Mouse (Mus musculus): ENCODE measurements around the gene Hoxb4. TPM values are rescaled to one million over a fixed set of nuclear protein-coding genes. Genes with fewer than 3 reads are reported as not detected.

The Hoxb4 gene
- polyA plus RNA-seq, 1 experiment from 2014 or later = 3.6 TPM

- Histone ChIP-seq H3K4me1 (replicated peaks; ENCODE audit: insufficient read depth, low read length) (peaks cover 56% of the 10 kb centered on the region), H3K9me3 (replicated peaks; ENCODE audit: low read length) (no peaks in the 10 kb centered on the region), H3K9ac (ENCODE audit: low read depth, low read length) (peak overlapping the region; percentile 55), H3K36me3 (ENCODE audit: insufficient read depth, low read length) (peaks cover 20% of the 10 kb centered on the region), H3K4me3 (replicated peaks; ENCODE audit: low read depth, low read length) (peak overlapping the region; percentile 25), H3K27ac (peak overlapping the region; percentile 95), H3K27me3 (ENCODE audit: insufficient read depth, low read length) (no peaks in the 10 kb centered on the region), H3K4me2 (ENCODE audit: low read length) (peak overlapping the region; percentile 82)
- WGBS = 10% methylated on average over 50 of the region's 56 CpGs
- ATAC-seq (replicated peaks; ENCODE audit: low FRiP score, low read depth) = no peak
- peak; percentile 63 for DNase-seq (ENCODE audit: low spot score)
- TF ChIP-seq CTCF (IDR thresholded peaks at IDR 0.05; ENCODE audit: low read depth) = no peak
These were observed 27.3 kb downstream of the Hoxb4 start for GRCm38 (mm10) chr11:96345220-96345892.

- peaks cover 62% of the 10 kb centered on the region for H3K4me1 ChIP-seq (replicated peaks; ENCODE audit: insufficient read depth, low read length)
- peak; percentile 56 for DNase-seq (ENCODE audit: low spot score)
- ATAC-seq (replicated peaks; ENCODE audit: low FRiP score, low read depth) = peak; percentile 29; the same call in 1 of the 2 replicates
These were observed 28.1 kb downstream of the Hoxb4 start for GRCm38 (mm10) chr11:96345893-96346806.

GRCm38 (mm10) chr11:96346916-96347520, 29.0 kb downstream of the Hoxb4 start:
- H3K4me1 ChIP-seq (replicated peaks; ENCODE audit: insufficient read depth, low read length) = peaks cover 57% of the 10 kb centered on the region
- no peaks in the 10 kb centered on the region for H3K9me3 ChIP-seq (replicated peaks; ENCODE audit: low read length)
- DNase-seq (ENCODE audit: low spot score) (peak; percentile 54), ATAC-seq (replicated peaks; ENCODE audit: low FRiP score, low read depth) (no peak)
- H3K4me2 ChIP-seq (ENCODE audit: low read length) = peak overlapping the region; percentile 82
- no peaks in the 10 kb centered on the region for H3K27me3 ChIP-seq (ENCODE audit: insufficient read depth, low read length)
- H3K4me3 ChIP-seq (replicated peaks; ENCODE audit: low read depth, low read length) = no peak overlapping the region
- H3K36me3 ChIP-seq (ENCODE audit: insufficient read depth, low read length) = peaks cover 20% of the 10 kb centered on the region
- peak overlapping the region; percentile 95 for H3K27ac ChIP-seq
- WGBS = 39% methylated on average over 5 of the region's 5 CpGs
- no peak for TF ChIP-seq CTCF (IDR thresholded peaks at IDR 0.05; ENCODE audit: low read depth)
- H3K9ac ChIP-seq (ENCODE audit: low read depth, low read length) = peak overlapping the region; percentile 55; the same call in 1 of the 2 replicates

More at GRCm38 (mm10) chr11:96345893-96346806, 28.1 kb downstream of the Hoxb4 start:
- Histone ChIP-seq H3K27ac (peak overlapping the region; percentile 95), H3K9ac (ENCODE audit: low read depth, low read length) (peak overlapping the region; percentile 55), H3K27me3 (ENCODE audit: insufficient read depth, low read length) (no peaks in the 10 kb centered on the region), H3K9me3 (replicated peaks; ENCODE audit: low read length) (no peaks in the 10 kb centered on the region), H3K4me3 (replicated peaks; ENCODE audit: low read depth, low read length) (peak overlapping the region; percentile 25), H3K36me3 (ENCODE audit: insufficient read depth, low read length) (peaks cover 20% of the 10 kb centered on the region), H3K4me2 (ENCODE audit: low read length) (peak overlapping the region; percentile 82)
- TF ChIP-seq CTCF (IDR thresholded peaks at IDR 0.05; ENCODE audit: low read depth) = peak; percentile 40
- WGBS = 19% methylated on average over 45 of the region's 45 CpGs

- TF ChIP-seq CTCF (IDR thresholded peaks at IDR 0.05; ENCODE audit: low read depth) = no peak
- Histone ChIP-seq H3K27me3 (ENCODE audit: insufficient read depth, low read length) (no peaks in the 10 kb centered on the region), H3K4me2 (ENCODE audit: low read length) (peak overlapping the region; percentile 49), H3K27ac (peak overlapping the region; percentile 98), H3K4me3 (replicated peaks; ENCODE audit: low read depth, low read length) (no peak overlapping the region), H3K9me3 (replicated peaks; ENCODE audit: low read length) (no peaks in the 10 kb centered on the region), H3K4me1 (replicated peaks; ENCODE audit: insufficient read depth, low read length) (peaks cover 57% of the 10 kb centered on the region), H3K36me3 (ENCODE audit: insufficient read depth, low read length) (peaks cover 20% of the 10 kb centered on the region), H3K9ac (ENCODE audit: low read depth, low read length) (no peak overlapping the region)
- DNase-seq (ENCODE audit: low spot score) = peak; percentile 64
- no peak for ATAC-seq (replicated peaks; ENCODE audit: low FRiP score, low read depth)
- WGBS = 12% methylated on average over 4 of the region's 4 CpGs
These were observed 29.6 kb downstream of the Hoxb4 start for GRCm38 (mm10) chr11:96347717-96348116.

- Histone ChIP-seq H3K4me1 (replicated peaks; ENCODE audit: insufficient read depth, low read length) (peaks cover 57% of the 10 kb centered on the region), H3K27me3 (ENCODE audit: insufficient read depth, low read length) (no peaks in the 10 kb centered on the region), H3K36me3 (ENCODE audit: insufficient read depth, low read length) (peaks cover 23% of the 10 kb centered on the region), H3K9ac (ENCODE audit: low read depth, low read length) (peak overlapping the region; percentile 48; the same call in 1 of the 2 replicates), H3K27ac (peak overlapping the region; percentile 98), H3K9me3 (replicated peaks; ENCODE audit: low read length) (no peaks in the 10 kb centered on the region), H3K4me3 (replicated peaks; ENCODE audit: low read depth, low read length) (no peak overlapping the region), H3K4me2 (ENCODE audit: low read length) (peak overlapping the region; percentile 49)
- TF ChIP-seq CTCF (IDR thresholded peaks at IDR 0.05; ENCODE audit: low read depth) = no peak
- ATAC-seq (replicated peaks; ENCODE audit: low FRiP score, low read depth) (no peak), DNase-seq (ENCODE audit: low spot score) (peak; percentile 88)
- WGBS = 17% methylated on average over 21 of the region's 21 CpGs
These were observed 30.3 kb downstream of the Hoxb4 start for GRCm38 (mm10) chr11:96348141-96348928.
